Mouse (Mus musculus): Measurements from ENCODE around the gene Anks1b. TPM values are rescaled to one million over a fixed set of nuclear protein-coding genes. Genes with fewer than 3 reads are reported as not detected.

Gene Anks1b
- polyA plus RNA-seq, 1 experiment from 2014 or later, result 46.0 TPM

DNA sequence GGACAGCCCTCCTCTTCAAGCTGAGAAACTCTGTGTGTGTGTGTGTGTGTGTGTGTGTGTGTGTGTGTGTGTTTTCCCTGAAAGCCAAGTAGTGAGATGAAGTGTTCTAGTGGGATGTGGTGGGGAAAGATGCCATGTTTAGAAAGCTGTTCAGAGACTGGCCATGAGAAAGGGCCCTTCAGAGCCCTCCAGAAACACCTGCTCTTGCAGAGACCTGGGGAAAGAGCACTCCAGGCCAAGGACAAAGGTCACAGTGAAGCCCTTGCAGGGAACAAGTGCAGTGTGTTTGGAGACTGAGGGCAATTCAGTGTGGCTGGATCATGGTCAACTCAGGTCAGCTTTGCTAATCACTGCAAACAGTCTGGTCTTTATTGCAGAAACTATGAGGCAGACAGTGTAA lies 961.9 kb downstream of the Anks1b start:
- peaks cover 27% of the 10 kb centered on the region for H3K27me3 ChIP-seq
- H3K4me2 ChIP-seq (replicated peaks), result no peak overlapping the region
- ATAC-seq, result no peak
- H3K27ac ChIP-seq, result no peak overlapping the region
- H3K4me1 ChIP-seq (replicated peaks), result peaks cover 18% of the 10 kb centered on the region
- no peaks in the 10 kb centered on the region for H3K36me3 ChIP-seq
- H3K4me3 ChIP-seq (replicated peaks), result no peak overlapping the region
- H3K9me3 ChIP-seq, result no peaks in the 10 kb centered on the region
- H3K9ac ChIP-seq (replicated peaks), result no peak overlapping the region

DNA sequence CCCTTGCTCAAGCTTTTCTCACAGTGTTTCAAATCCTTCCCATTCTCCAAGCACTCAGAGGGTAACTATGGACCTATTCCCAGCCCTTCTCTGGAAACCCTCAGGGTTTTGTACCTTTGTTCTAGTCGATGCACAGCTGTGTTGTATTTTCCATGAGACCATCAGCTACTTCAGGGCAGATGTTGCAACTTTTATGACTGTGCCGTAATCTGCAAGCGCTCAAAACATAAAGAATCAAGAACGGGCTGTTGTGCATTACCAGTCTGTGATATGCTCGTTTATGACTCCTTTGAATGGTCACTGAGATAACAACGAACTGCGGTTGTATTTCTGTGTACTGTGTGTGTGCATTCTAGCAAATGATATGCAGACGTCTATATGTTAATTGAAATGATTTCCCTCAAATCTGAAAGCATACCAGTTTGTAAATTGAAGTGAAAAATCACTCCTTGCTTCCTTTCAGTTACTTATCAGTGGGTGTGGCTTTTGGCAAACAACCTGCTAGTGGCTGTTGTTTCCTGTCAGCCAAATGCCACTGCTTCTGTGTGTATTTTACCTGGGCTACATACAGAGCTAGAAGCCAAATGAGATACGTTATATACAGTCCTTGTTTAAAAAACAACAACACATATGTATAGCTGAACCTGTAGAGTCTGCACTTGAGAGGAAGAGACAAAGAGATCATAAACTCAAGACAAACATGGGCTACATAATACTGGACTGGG lies 966.5 kb downstream of the Anks1b start:
- H3K9ac ChIP-seq (replicated peaks), result no peak overlapping the region
- H3K4me2 ChIP-seq (replicated peaks), result no peak overlapping the region
- peaks cover 7% of the 10 kb centered on the region; the same call in 1 of the 2 replicates for H3K9me3 ChIP-seq
- WGBS, result 90% methylated on average over 9 of the region's 9 CpGs
- H3K27me3 ChIP-seq, result no peaks in the 10 kb centered on the region
- H3K4me1 ChIP-seq (replicated peaks), result no peaks in the 10 kb centered on the region
- H3K36me3 ChIP-seq, result no peaks in the 10 kb centered on the region
- no peak for ATAC-seq
- no peak overlapping the region for H3K4me3 ChIP-seq (replicated peaks)
- H3K27ac ChIP-seq, result no peak overlapping the region

DNA sequence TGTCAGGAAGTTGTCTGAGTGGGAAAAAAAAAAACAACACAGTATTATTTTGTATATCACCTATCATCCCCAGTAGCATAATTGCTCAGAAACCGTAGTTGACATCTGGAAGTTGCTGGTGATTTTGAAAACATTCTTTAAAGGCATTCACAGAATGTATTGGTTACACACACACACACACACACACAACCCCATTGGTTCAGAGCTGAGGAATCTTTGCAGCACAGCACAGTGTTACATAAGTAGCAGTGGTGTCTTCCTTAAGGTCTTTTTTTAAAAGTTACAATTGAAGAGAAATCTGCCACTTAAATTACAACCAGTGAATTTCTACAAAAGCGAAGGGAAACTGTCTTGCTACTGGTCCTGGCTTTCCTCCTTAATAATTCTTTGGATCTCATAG lies 969.1 kb downstream of the Anks1b start:
- WGBS, result 86% methylated on average over 2 of the region's 2 CpGs
- Histone ChIP-seq H3K27me3 (no peaks in the 10 kb centered on the region), H3K4me2 (replicated peaks) (no peak overlapping the region), H3K36me3 (no peaks in the 10 kb centered on the region), H3K9ac (replicated peaks) (no peak overlapping the region), H3K4me1 (replicated peaks) (0 out of 2 replicates have a peak, but pooled peaks cover 3% of the 10 kb centered on the region), H3K4me3 (replicated peaks) (no peak overlapping the region), H3K9me3 (peaks cover 7% of the 10 kb centered on the region; the same call in 1 of the 2 replicates), H3K27ac (peak overlapping the region; percentile 9; the same call in 1 of the 2 replicates)
- ATAC-seq, result no peak

DNA sequence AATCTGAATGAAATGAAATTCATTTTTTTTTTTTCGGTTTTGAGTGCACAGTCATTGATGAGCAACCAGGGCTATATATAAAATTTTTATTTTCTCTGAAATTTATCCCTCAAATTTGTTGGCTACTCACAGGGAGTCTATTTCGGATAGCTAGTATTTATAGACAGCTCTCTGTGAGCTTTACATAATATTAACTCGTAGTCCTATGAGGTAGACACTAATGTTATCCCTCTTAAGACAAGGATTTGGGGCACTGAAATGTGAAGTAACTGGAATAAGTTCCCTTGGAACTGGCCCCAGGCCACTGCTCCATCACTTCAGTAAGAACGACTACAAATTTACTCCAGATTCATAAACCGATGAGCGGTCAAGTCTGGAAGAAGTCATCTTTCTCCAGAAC lies 977.8 kb downstream of the Anks1b start:
- no peak overlapping the region for H3K4me3 ChIP-seq (replicated peaks)
- H3K9me3 ChIP-seq, result no peaks in the 10 kb centered on the region
- H3K36me3 ChIP-seq, result no peaks in the 10 kb centered on the region
- H3K4me1 ChIP-seq (replicated peaks), result 0 out of 2 replicates have a peak, but pooled peaks cover 5% of the 10 kb centered on the region
- no peak overlapping the region for H3K4me2 ChIP-seq (replicated peaks)
- no peaks in the 10 kb centered on the region for H3K27me3 ChIP-seq
- WGBS, result 90% methylated on average over 6 of the region's 6 CpGs
- no peak for ATAC-seq
- H3K9ac ChIP-seq (replicated peaks), result no peak overlapping the region
- no peak overlapping the region for H3K27ac ChIP-seq

DNA sequence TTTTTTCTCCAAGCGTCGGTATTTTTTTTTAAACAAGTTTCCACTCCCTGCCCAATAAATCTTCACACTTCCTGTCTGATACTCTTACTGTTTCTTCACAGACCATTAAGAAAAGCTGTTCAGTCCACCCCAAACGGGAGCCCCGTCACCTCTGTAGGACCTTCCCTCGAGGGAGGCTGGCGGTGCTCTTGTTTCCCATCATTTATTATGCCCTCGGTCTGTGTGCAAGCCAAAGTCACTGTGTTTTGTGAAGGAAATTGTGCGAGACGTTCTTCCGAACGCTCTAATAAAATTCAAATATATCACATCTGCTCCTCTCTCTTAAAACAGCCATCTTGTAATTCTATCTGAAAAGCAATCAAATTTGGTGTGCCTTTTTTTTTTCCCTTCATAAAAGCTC lies 978.7 kb downstream of the Anks1b start:
- WGBS, result 83% methylated on average over 11 of the region's 11 CpGs
- ATAC-seq, result no peak

GRCm38 (mm10) chr10:90852432-90852831 lies 979.1 kb downstream of the Anks1b start:
- no peak overlapping the region for H3K27ac ChIP-seq
- H3K4me2 ChIP-seq (replicated peaks), result no peak overlapping the region
- ATAC-seq, result no peak
- H3K4me1 ChIP-seq (replicated peaks), result 0 out of 2 replicates have a peak, but pooled peaks cover 4% of the 10 kb centered on the region
- H3K36me3 ChIP-seq, result no peaks in the 10 kb centered on the region
- no peak overlapping the region for H3K4me3 ChIP-seq (replicated peaks)
- no peak overlapping the region for H3K9ac ChIP-seq (replicated peaks)
- WGBS, result 86% methylated on average over 7 of the region's 7 CpGs
- no peaks in the 10 kb centered on the region for H3K9me3 ChIP-seq
- no peaks in the 10 kb centered on the region for H3K27me3 ChIP-seq

More for the DNA sequence above, 978.7 kb downstream of the Anks1b start:
- Histone ChIP-seq H3K36me3 (no peaks in the 10 kb centered on the region), H3K9ac (replicated peaks) (no peak overlapping the region), H3K4me3 (replicated peaks) (no peak overlapping the region), H3K4me1 (replicated peaks) (0 out of 2 replicates have a peak, but pooled peaks cover 5% of the 10 kb centered on the region), H3K4me2 (replicated peaks) (no peak overlapping the region), H3K9me3 (no peaks in the 10 kb centered on the region), H3K27me3 (no peaks in the 10 kb centered on the region), H3K27ac (no peak overlapping the region)

DNA sequence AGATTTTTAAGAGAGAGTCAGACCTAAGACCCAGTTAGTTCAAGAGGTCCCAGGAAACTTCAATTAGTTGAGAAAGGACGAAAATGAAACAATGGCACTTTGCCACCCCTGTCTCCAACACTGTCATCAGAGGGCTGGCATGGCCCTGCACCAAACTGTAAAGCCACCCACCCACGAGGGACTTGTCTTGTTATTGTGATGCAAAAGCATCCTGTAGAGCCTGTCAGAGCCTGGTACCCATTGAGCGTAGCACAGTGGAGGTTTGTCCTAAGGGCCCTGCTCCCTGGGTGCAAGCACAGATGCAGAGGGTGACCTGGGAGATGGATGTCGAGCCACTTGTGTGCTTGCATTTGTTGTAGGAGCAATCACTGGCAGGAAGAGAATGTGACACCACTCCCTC lies 983.4 kb downstream of the Anks1b start:
- no peaks in the 10 kb centered on the region for H3K4me1 ChIP-seq (replicated peaks)
- no peaks in the 10 kb centered on the region for H3K27me3 ChIP-seq
- no peak overlapping the region for H3K4me2 ChIP-seq (replicated peaks)
- WGBS, result 47% methylated on average over 4 of the region's 4 CpGs
- H3K27ac ChIP-seq, result no peak overlapping the region
- H3K9me3 ChIP-seq, result no peaks in the 10 kb centered on the region
- 0 out of 2 replicates have a peak, but pooled peaks have one; percentile 43 for ATAC-seq
- H3K36me3 ChIP-seq, result no peaks in the 10 kb centered on the region
- no peak overlapping the region for H3K4me3 ChIP-seq (replicated peaks)
- no peak overlapping the region for H3K9ac ChIP-seq (replicated peaks)

DNA sequence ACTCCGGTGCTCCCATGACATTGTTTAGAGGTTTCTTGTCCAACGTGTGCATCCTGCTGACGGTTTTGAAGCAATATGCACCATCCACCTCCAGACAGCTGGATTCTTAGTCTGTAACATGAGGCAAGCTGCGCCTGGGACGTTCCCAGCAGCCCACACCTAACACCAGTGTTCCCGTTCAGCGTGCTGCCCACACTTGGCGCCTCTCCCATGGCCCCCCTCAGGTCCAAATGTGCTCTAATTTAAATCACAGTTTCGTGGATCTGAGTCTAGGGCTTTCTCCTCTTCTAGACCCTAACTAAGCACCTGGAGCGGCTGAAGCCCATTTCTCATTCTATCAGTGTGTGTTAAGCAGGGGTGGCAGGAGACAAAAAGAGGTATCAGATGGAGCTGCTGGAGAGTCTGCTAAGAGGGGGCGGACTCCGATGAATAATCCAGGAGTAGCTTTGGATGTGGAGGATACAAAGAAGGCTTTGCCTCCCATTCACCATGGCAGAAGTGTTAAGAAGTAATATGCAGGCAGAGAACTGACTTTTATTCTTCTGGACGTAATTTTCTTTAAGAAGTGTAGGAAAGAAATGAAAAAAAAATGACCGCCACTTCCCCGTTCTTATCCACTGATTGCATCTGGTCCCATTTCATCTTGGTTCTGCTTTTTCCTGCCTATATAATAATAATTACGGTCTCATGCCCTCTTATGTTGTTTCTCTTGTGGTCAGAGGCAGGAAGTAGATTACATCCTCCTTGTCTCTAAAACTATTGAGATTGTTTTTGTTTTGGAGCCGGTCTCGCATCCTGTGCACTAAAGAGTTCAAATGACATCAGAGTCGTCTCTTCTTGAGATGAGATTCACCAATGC lies 986.6 kb downstream of the Anks1b start:
- H3K4me2 ChIP-seq (replicated peaks), result no peak overlapping the region
- H3K4me3 ChIP-seq (replicated peaks), result no peak overlapping the region
- no peak overlapping the region for H3K27ac ChIP-seq
- H3K36me3 ChIP-seq, result no peaks in the 10 kb centered on the region
- ATAC-seq, result no peak
- H3K27me3 ChIP-seq, result no peaks in the 10 kb centered on the region
- peaks cover 9% of the 10 kb centered on the region for H3K4me1 ChIP-seq (replicated peaks)
- H3K9ac ChIP-seq (replicated peaks), result no peak overlapping the region
- H3K9me3 ChIP-seq, result no peaks in the 10 kb centered on the region
- 82% methylated on average over 19 of the region's 19 CpGs for WGBS

- Histone ChIP-seq H3K27me3 (no peaks in the 10 kb centered on the region), H3K9me3 (no peaks in the 10 kb centered on the region), H3K27ac (no peak overlapping the region), H3K36me3 (no peaks in the 10 kb centered on the region), H3K9ac (replicated peaks) (no peak overlapping the region), H3K4me2 (replicated peaks) (no peak overlapping the region), H3K4me1 (replicated peaks) (peaks cover 19% of the 10 kb centered on the region), H3K4me3 (replicated peaks) (no peak overlapping the region)
- 16% methylated on average over 10 of the region's 10 CpGs for WGBS
- ATAC-seq, result peak; percentile 77
Observed at GRCm38 (mm10) chr10:90863881-90864598, 990.7 kb downstream of the Anks1b start.

DNA sequence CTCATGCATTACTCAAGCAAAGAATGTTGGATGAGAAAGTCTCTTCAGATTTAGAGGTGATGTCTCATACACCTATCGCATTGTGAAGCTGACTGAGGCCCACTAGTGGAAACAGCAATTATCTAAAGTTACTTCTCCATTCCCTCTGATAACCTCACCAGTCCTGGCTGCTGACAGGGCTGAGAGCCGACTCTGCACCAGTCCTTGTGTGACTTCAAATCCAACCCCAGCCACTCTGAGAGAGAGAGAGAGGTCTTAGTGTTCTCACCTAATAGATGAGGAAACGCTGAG lies 991.2 kb downstream of the Anks1b start:
- H3K9ac ChIP-seq (replicated peaks), result no peak overlapping the region
- H3K36me3 ChIP-seq, result no peaks in the 10 kb centered on the region
- WGBS, result 25% methylated on average over 3 of the region's 3 CpGs
- no peak overlapping the region for H3K4me3 ChIP-seq (replicated peaks)
- no peaks in the 10 kb centered on the region for H3K27me3 ChIP-seq
- H3K4me1 ChIP-seq (replicated peaks), result peaks cover 19% of the 10 kb centered on the region
- no peak overlapping the region for H3K4me2 ChIP-seq (replicated peaks)
- no peak overlapping the region for H3K27ac ChIP-seq
- no peaks in the 10 kb centered on the region for H3K9me3 ChIP-seq
- ATAC-seq, result no peak

- Histone ChIP-seq H3K27me3 (no peaks in the 10 kb centered on the region), H3K4me3 (replicated peaks) (no peak overlapping the region), H3K4me1 (replicated peaks) (no peaks in the 10 kb centered on the region), H3K9ac (replicated peaks) (no peak overlapping the region), H3K4me2 (replicated peaks) (no peak overlapping the region), H3K27ac (no peak overlapping the region), H3K9me3 (no peaks in the 10 kb centered on the region), H3K36me3 (no peaks in the 10 kb centered on the region)
- 88% methylated on average over 5 of the region's 5 CpGs for WGBS
- ATAC-seq, result no peak
Observed at GRCm38 (mm10) chr10:90873204-90873603, 999.9 kb downstream of the Anks1b start.

DNA sequence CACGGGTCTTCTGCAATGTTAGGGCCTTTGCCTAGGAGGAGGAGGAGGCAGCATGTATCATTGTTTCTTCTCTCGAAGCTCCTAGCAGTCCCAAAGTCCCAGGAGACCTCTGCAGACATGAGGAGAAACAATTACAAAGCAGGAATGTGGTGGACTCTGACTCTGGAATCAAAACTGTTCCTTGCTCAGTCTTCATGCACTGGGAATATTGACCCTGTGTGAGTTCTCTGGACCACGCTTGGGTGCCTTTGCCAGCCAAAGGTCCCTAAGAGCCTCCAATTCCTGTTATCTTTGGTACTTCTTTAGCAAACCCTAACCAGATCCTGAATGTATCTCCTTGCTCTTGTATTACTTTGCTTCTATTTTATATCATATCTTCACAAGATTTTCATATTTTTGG lies 1000.9 kb downstream of the Anks1b start:
- Histone ChIP-seq H3K36me3 (no peaks in the 10 kb centered on the region), H3K9me3 (no peaks in the 10 kb centered on the region), H3K27me3 (no peaks in the 10 kb centered on the region), H3K27ac (no peak overlapping the region), H3K4me3 (replicated peaks) (no peak overlapping the region), H3K4me1 (replicated peaks) (no peaks in the 10 kb centered on the region), H3K9ac (replicated peaks) (no peak overlapping the region), H3K4me2 (replicated peaks) (no peak overlapping the region)
- ATAC-seq, result no peak
- 84% methylated on average over 3 of the region's 3 CpGs for WGBS
